Mouse (Mus musculus): ENCODE data around the gene Ing4. TPM values are rescaled to one million over a fixed set of nuclear protein-coding genes. Genes with fewer than 3 reads are reported as not detected.

The Ing4 gene
- total RNA-seq, 1 experiment from 2014 or later, result 102 TPM

DNA sequence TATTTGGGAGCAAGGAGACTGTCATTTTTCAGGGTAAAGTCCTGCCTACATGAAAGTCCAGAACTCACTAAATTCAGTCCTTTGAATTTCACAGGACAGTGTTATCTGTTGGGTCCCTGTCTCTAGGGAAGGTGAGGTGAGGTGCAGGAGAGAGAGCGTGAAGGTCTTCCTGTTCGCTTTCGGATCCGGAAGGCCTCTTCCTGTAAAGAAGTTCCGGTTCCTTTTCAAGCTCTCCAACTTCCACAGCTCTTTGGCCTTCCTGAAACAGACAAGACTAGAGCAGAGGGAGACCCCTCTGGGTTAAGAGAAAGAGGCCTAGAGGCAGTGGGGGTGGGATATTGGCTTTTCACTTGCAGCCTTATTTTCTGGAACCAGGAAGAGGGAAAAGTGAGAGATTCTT, 52.8 kb downstream of the Ing4 start:
- DNase-seq, result no peak

DNA sequence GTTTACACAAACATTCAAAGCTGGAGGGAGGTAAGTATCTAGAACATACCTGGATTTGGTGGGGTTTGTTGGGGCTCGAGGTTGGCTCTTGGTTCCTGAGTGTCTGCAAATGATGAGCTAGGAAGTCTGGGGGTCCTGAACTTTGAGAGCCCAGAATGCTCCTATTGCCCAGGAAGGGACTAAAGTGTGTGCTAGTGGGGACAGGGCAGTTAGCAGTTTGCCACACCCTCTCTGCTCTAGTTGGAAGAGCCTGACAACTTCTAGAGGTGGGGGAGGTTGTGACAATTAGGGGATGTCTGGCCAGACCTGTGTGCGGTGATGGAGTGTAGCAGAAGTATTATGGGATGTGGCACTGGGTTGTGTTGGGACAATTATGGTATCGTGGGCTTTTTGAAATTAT, 55.3 kb downstream of the Ing4 start:
- no peak for DNase-seq

DNA sequence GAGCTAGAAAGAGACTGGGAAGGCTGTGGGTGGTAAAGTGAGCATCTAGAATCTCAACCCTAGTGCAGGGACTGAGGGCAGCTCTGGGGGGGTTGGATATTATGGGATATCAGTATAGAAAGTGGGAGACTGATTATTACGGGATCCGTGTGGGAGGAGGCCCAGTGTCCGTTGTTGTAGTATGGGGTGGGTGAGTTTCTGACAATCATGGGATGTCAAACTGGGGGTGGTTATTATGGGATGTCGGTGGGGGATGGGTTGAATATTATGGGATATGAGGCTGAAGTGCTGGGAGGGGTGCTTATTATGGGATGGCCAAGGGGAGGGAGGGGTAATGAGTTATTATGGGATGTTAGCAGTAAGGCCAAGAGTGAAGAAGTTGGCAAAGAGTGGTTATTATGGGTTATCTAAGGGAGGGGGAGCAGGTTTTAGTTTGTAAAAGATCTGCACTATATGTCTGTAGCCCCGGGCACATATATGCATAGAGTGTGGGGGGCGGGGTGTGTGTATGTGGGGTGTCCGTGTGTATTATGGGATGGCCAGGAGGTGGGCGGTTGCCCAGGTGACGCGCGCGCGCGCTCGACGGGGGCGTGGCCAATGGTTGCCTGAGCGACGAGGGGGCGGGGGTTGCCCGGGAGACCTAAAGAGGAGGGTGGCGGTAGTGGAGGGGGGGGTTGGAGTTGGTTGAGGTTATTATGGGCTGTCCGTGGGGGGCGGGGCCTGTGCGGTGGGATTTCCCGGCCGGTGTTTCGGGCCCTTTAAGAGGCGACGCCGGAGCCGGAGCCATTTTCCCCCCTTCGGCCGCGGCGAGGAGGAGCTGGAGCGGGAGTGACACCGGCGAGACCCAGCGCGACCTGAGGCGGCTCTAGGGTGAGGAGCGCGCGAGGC, 56.1 kb downstream of the Ing4 start, which contains the start of gene Chd4:
Gene Chd4 (plus strand): TSS at position 591 of the 888 bp plus-strand sequence.
- peak; percentile 98 for DNase-seq

DNA sequence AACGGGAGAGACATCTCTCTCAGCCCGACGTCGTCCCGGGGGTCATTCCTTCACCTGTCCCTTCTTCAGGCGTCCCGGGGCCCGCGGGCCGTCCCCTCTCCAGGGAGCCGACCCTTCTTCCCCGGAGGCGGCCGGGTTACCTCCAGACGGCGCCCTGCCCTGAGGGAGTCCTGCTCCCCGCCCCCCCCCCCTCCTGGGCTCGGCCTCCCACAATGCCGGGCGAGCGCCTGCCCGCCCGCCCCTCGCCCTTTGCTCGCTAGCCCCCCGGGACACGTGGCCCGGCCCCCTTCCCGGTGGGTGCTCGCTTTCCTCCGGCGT, 56.7 kb downstream of the Ing4 start:
- DNase-seq, result no peak

DNA sequence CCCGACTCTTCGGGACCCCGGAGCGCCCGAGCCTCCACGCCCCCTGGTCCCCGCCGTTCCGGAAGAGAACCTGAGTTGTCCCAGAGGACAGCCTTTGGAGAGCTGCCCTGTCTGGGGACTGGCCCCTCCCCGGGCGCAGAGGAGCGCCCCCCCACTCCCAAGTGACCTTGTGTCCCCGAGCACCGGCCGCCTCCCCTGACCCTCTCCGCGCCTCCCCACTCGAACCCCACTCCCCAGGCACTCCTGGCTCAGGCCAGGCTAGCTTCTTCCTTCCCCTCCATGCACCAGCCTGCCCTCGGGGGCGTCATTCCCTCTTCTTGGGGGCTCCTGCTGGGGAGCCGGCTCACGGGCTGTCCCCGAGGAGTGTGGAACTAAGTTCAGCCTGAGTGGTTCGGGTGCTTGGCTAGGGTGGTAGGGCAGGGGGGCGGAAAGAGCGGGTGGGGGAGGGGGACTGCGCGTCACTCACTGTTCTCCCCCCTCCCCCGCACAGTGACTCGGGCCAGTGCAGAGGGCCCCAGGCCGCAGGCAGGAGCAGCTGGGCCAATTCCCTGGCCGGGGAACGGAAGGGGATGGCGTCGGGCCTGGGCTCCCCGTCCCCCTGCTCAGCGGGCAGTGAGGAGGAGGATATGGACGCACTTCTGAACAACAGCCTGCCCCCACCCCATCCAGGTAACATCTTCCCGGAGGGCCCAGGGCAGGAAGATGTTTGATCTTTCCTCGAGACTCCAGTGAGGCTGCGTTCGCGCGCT, 57.2 kb downstream of the Ing4 start:
- peak; percentile 73 for DNase-seq

DNA sequence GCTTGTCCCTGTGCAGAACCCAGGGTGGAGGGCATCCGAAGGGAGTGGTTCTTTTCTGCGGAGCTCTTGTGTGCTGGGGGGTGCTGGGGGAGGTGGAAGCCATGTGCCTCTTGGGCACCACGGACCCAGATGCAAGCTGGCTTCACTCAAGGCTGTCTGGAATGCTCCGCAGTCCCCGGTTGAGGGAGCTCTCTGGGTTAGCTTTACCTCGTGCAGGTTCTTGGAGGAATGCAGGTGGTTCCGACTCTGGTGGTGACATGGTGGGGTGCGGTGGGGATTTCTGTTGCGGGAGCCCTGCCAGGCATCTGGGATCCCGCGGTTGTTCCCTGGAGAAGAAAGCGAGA, 57.8 kb downstream of the Ing4 start:
- no peak for DNase-seq

DNA sequence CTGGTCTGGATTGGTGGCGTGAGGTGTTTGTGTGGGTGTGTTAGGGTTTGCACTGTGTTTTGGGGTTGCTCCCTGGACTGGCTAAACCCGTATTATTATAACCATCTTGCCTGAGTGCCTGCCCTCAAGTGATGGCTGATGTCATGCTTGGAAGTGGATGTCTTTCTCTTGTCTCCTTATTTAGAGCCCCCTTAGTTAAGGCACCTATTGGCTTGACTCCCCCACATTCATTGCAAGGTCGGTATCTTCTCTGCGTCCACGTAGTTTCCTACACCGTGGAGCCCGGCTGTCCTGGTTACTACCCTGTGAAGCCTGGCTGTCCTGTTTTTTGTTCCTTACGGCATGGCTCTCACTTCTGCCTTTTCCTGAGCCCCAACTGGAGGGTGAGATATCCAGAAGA, 58.4 kb downstream of the Ing4 start:
- DNase-seq, result no peak

DNA sequence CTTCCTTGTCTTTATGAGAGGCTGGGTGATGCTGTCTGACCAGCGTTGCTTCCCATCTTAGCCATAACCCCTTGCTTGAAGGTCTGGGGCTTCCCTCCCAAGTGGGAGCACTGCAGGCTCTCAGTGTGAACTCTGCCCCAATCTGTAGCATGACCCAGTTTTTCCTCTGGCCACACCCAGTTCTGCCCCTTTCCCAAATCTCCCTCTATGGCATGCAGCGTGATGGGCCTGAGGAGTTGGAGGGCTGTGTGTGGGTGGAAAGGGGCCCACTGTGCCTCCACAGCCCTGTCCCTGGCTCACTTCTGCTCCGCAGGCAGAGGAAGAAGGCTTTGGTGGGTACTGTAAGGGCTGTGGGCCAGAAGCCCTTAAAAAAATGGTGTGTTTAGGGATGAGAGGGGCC, 59.0 kb downstream of the Ing4 start:
- DNase-seq, result no peak

Small RNA genes lying within 50 kb of the gene (microRNA-seq; reads per million reads assigned to microRNA genes)
- gene Mir7045, result 0.34 to 0.71 reads per million in 2 experiments

Other genes with a start within 250 kb of the Ing4 start
- 21.7 and 32.2 TPM in 2 replicates for gene Spsb2, start 231.1 kb upstream of the Ing4 start, total RNA-seq (2021)
- gene Tpi1, start 225.5 kb upstream of the Ing4 start, total RNA-seq (2021), result 382 and 387 TPM in 2 replicates
- 118 and 136 TPM in 2 replicates for gene Usp5, start 210.3 kb upstream of the Ing4 start, total RNA-seq (2021)
- 10.5 and 11.7 TPM in 2 replicates for gene Cdca3, start 210.2 kb upstream of the Ing4 start, total RNA-seq (2021)
- 5.5 and 14.0 TPM in 2 replicates for gene Gnb3, start 199.5 kb upstream of the Ing4 start, total RNA-seq (2021)
- 20.2 and 26.5 TPM in 2 replicates for gene P3h3, start 182.0 kb upstream of the Ing4 start, total RNA-seq (2021)
- gene Gpr162, start 175.8 kb upstream of the Ing4 start, total RNA-seq (2021), result 0.90 and 1.5 TPM in 2 replicates
- gene Cd4, start 151.5 kb upstream of the Ing4 start, total RNA-seq (2021), result 0.21 TPM in 1 of 2 replicates, not detected in the other
- gene Lag3, start 128.1 kb upstream of the Ing4 start, total RNA-seq (2021), result 1.2 and 1.4 TPM in 2 replicates
- 790 and 858 TPM in 2 replicates for gene Ptms, start 119.7 kb upstream of the Ing4 start, total RNA-seq (2021)
- 271 and 277 TPM in 2 replicates for gene Mlf2, start 108.4 kb upstream of the Ing4 start, total RNA-seq (2021)
- 172 and 177 TPM in 2 replicates for gene Cops7a, start 74.2 kb upstream of the Ing4 start, total RNA-seq (2021)
- gene Pianp, start 43.1 kb upstream of the Ing4 start, total RNA-seq (2021), result 1.2 and 2.1 TPM in 2 replicates
- 59.6 and 61.3 TPM in 2 replicates for gene Zfp384, start 30.6 kb upstream of the Ing4 start, total RNA-seq (2021)
- 10.4 and 11.7 TPM in 2 replicates for gene Acrbp, start 9.9 kb downstream of the Ing4 start, total RNA-seq (2021)
- gene Lpar5, start 28.2 kb downstream of the Ing4 start, total RNA-seq (2021), result 0.36 TPM in 1 of 2 replicates, not detected in the other
- gene Chd4, start 56.2 kb downstream of the Ing4 start, total RNA-seq (2021), result 175 and 203 TPM in 2 replicates
- gene Nop2, start 92.1 kb downstream of the Ing4 start, total RNA-seq (2021), result 36.2 and 44.0 TPM in 2 replicates
- 27.8 and 43.8 TPM in 2 replicates for gene Iffo1, start 105.5 kb downstream of the Ing4 start, total RNA-seq (2021)
- gene Gapdh, start 126.7 kb downstream of the Ing4 start, total RNA-seq (2021), result 1,475 and 1,510 TPM in 2 replicates
- 35.6 and 48.3 TPM in 2 replicates for gene Ncapd2, start 151.9 kb downstream of the Ing4 start, total RNA-seq (2021)
- gene Mrpl51, start 152.0 kb downstream of the Ing4 start, total RNA-seq (2021), result 158 and 198 TPM in 2 replicates
- 81.4 and 102 TPM in 2 replicates for gene Vamp1, start 175.8 kb downstream of the Ing4 start, total RNA-seq (2021)
- 7.6 and 9.8 TPM in 2 replicates for gene Tapbpl, start 192.1 kb downstream of the Ing4 start, total RNA-seq (2021)
- gene Cd27, start 197.2 kb downstream of the Ing4 start, total RNA-seq (2021), result 0.79 TPM in 1 of 2 replicates, not detected in the other
- not detected in 2 replicates for gene Tuba3a, start 246.3 kb downstream of the Ing4 start, total RNA-seq (2021)